Mouse (Mus musculus) MN1 (cell line): ENCODE results near the gene Rhog.

ENCODE experiments used
- DNase-seq: peaks from one replicate; pipeline ENCODE4 v3.0.0-alpha.2; 2016; ENCODE audit warnings: low spot score

Rhog gene

DNA sequence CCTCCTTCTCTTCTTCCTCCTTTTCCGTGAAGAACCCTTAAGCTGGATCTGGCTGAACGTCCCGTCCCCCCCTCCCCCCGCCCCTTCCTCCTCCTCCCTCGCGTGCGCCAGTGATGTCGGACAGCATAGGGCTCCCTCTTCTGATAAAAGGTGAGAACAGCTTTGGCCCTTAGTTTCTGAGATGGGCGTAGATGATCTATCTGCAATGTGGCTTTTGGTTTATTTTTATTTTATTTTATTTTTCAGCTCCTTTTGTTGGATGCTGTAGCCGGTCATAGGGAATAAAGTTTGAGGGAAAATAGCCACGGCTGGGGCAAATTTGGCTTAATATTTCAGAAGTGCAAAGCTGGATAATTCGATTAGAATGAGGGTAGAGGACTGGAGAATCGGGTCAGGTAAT is 33.5 kb downstream of the Rhog start:
- peak; percentile 65 for DNase-seq

DNA sequence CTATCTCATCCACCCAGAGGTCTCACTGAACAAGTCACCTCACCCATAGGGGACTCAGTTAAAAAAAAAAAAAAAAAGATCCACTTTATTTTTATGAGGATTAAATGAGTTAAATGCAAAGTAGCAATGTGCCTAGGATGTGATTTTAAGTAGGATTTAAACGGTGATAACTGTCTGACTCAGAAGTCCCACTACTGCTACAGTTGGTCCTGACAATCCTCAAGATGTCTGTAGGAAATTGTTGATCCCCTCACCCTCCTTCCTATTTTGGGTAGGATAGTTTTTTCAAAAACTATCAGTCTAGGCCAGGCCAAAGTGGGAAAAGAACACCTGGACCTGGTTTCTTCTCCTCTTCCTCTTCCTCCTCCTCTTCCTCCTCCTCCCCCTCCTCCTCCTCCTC is 34.0 kb downstream of the Rhog start:
- DNase-seq = no peak

GRCm38 (mm10) chr7:102211071-102211470 is 44.8 kb downstream of the Rhog start:
- DNase-seq = peak; percentile 14

DNA sequence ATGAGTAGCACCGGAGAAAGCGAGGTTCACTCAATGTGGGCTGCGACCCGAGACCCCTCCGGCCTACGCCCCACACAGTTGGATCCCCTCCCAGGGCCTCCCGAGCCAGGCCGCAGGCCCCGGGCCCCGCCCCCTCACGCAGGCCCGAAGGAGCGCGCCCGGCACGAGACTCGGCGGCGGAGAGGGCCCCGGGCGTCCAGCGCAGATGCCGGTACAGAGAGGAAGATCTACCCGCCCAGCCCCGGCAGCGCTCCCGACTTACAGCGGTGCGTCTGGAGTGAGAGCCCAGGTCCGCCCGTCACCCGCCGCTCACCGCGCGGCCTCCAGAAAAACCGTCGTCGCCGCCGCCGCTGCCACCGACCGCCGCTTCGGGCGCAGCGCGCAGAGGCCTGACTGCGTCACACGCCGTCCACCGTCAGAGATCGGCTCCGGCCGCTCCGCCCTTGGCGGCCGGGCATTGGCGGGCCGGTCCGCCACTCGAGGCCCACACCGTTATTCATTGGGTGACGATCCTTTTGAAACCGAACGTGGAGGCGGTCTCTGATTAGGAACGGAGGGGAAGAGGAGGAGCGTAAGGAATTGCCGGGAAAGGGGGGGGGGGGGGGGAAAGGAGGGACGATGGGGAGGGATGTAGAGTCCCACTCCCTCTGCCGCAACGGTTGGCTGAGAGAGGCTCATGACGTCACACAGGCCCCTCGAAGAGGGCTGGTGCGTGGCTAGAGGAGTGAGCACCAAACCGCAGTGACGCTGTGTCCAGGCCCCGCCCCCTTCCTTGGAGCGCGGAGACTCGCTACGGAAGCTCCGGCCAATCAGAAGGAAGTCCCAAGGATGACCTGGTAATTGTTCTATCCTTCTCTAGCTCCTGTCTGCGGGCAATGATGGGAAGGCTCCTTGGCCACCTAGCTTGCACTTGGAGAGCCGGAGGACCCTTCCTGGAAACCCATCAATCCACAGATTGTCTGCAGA is 45.8 kb downstream of the Rhog start, which contains the start of the genes Nup98 and Pgap2:
Gene Nup98 (minus strand): TSS at position 421 of the 966 bp plus-strand sequence.
Gene Pgap2 (plus strand): TSS at position 453 of the 966 bp plus-strand sequence.
- peak; percentile 99 for DNase-seq

GRCm38 (mm10) chr7:102208806-102209363 is 47.0 kb downstream of the Rhog start:
- DNase-seq = peak; percentile 18

DNA sequence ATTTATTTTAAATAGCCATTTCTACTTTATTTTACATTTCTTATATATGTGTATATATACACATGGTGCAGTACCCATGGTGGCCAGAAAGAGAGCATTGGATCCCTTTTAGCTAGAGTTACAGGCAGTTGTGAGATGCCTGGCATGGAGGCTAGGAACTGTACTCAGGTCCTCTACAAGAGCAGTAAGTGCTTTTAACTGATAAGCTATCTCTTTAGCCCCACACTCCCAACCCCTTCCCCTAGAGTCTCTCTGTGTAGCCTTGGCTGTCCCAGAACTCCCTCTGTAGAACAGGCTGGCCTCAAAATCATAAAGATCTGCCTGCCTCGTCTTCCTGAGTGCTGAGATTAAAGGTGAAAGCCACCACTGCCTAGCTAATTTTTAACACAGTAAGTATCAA is 50.2 kb downstream of the Rhog start:
- no peak for DNase-seq

- no peak for DNase-seq
Observed at GRCm38 (mm10) chr7:102204296-102204857, 51.5 kb downstream of the Rhog start.

GRCm38 (mm10) chr7:102200996-102201785 is 54.7 kb downstream of the Rhog start:
- no peak for DNase-seq

DNA sequence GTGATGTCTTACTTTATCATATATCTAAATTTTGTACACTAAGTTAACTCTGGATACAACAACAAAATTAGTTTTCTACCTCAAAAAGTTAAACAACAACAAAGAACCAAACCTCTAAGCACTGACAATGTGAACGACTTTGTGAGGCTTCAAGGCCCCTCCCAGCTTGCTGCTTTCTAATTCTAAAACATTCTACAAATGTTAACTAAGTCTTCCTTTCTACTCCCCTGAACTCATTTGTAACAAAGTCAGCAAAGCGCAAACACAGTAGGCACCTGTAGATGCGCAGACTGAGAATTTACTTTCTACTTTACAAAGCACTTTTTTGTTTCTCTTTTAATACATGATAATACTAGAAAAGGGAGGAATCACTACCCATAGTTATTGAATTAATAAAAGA is 55.3 kb downstream of the Rhog start:
- no peak for DNase-seq

DNA sequence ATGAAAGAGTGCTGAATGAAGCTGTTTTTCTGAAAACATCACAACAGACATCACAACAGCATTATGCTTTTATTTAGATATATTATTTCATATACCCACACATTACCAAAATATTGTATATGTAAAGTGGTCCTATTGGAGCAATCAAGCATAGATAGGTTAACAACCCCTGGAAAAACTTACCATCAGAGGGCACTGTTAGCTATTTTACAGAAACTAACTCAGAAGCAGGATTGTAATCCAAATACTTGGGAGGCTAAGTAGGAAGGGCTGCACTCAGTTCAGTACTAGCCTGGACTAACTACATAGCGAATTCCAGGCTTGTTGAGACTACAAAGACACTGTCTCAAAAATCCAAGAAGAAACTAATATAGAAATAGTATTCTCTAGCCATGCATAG is 63.5 kb downstream of the Rhog start:
- DNase-seq = no peak
